Mouse (Mus musculus): ENCODE data around the gene Gm39115. TPM values are rescaled to one million over a fixed set of nuclear protein-coding genes. Genes with fewer than 3 reads are reported as not detected.
A peak's percentile ranks its signal among the peaks of the same experiment; 100 is the strongest.

Gene Gm39115
- total RNA-seq, 1 experiment from 2014 or later: not detected

- ATAC-seq (ENCODE audit: extremely low read depth, insufficient number of reproducible peaks, low FRiP score, poor library complexity, severe bottlenecking): no peak
These were observed 31.1 kb downstream of the Gm39115 start for GRCm38 (mm10) chr7:142104747-142105146.

DNA sequence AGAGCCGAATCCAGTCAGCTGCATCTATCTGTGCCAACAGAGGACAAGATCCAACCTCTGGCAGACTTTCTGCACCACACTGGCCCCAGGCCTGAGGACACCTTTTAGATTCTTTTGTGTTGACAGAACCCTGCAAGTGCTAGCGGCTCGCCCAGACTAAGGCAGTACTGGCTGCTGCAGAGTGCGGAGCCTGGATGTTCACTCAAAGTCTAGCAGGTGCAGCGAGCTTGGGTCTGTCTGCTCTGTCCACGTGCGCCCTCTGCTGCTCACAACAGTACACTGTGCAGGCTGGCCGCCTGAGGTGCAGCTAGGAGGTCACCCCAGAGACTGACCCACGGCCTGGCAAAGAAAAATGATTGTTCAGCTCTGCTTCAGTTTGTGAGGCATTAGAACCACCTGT lies 38.1 kb downstream of the Gm39115 start:
- peak; percentile 60; the same call in 1 of the 2 replicates for ATAC-seq (ENCODE audit: extremely low read depth, insufficient number of reproducible peaks, low FRiP score, poor library complexity, severe bottlenecking)

DNA sequence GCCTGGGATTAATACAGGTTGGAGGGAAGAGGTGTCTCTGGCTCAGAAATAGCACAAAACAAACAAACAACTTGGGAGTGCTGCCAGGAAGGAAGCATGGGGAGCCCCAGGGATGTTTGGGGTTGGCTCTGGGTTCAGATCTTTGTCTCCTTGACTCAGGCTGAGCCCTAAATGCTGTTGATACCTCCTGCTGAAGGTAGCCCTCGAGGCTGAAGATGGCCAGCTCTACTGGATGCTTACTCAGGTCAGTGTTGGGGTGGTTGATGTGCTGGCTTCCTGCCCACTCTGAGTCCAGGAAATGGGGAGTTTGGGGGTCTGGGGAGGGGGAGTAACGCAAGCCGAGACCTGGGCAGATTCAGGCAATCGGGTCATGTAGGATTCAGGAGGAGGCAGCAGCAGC lies 39.1 kb downstream of the Gm39115 start:
- ATAC-seq (ENCODE audit: extremely low read depth, insufficient number of reproducible peaks, low FRiP score, poor library complexity, severe bottlenecking): no peak

DNA sequence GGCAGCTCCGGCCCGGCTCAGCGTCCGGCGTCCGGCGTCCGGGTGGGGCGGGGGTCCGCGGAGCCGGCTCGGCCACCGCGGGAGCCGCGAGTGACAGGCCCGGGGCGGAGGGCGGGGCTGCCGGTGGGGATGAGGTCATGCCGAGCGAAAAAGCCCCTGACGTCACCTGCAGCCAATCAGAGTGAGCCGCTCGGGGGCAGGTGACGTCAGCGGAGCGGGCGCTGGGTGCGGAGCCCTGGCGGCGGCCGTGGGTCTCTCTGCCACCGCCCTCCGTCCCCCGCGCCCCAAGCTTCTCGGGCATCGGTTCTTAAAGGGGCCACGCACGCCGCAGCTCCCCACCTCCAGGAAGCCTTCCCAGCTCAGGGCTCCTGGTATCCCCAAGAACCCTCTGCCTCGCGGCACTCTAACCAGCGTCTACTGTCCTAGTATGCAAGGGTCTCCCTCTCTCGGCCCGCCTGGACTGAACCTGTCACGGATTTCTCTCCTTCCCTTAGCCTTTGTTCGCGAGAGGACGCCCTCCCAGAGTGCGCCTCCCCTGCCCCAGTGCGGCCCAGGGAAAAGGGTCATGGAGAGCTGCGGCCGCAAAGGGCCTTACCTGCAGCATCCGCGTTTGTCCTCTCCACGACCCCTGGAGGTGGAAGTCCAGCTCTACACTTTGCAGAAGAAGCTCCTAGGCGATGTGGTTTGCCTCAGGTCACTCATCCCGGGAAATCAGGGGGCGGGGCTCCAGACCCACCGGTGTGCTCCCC lies 40.5 kb downstream of the Gm39115 start, which contains the start of gene Dusp8:
Dusp8 (minus strand) TSS at position 661 of the 749 bp plus-strand sequence.
- ATAC-seq (ENCODE audit: extremely low read depth, insufficient number of reproducible peaks, low FRiP score, poor library complexity, severe bottlenecking): peak; percentile 55

- no peak for ATAC-seq (ENCODE audit: extremely low read depth, insufficient number of reproducible peaks, low FRiP score, poor library complexity, severe bottlenecking)
These were observed 41.3 kb downstream of the Gm39115 start for GRCm38 (mm10) chr7:142094301-142095143.

DNA sequence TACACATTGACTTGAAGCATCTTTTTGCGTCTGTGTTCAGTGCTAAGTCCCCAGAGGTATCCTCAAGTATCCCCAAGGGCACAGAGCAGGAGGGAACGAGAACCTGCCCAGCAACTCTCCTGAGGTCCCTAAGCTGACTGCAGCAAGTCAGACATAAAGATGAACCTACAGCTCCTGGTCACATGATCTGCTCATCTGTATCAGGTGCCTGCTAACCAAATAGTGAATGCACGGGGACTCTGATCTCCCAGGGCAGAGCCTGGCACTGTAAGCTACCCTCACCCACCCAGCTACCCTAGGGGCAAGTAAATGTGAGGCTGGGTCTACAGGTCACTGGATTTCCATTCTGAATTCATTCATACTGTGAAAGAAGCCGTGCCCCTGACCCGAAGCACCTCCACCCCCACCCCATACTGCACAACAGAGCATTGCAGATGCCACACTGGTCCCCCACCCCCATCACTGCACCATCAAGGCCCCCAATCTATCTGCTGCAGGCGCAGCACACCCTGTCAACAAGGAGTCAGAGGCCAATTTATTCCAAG lies 42.1 kb downstream of the Gm39115 start:
- no peak for ATAC-seq (ENCODE audit: extremely low read depth, insufficient number of reproducible peaks, low FRiP score, poor library complexity, severe bottlenecking)

DNA sequence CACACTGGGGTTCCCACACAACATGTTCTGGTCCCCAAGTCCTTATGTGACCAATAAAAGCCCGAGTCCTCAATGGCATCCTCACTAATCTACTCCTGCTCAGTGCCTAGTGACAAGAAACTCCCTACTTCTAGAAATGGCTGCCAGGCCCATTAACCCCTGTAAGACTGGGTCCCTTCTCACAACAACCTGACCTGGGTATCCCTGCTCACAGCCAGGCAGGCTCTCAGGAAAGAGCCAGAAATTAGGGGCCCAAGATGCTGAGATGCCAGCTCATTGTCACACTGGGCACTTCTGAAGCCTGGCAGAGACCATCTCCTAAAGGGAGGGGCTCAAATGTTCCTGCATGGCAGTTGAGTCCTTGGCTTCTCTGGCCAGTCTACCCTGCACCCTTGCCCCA lies 42.8 kb downstream of the Gm39115 start:
- no peak for ATAC-seq (ENCODE audit: extremely low read depth, insufficient number of reproducible peaks, low FRiP score, poor library complexity, severe bottlenecking)

DNA sequence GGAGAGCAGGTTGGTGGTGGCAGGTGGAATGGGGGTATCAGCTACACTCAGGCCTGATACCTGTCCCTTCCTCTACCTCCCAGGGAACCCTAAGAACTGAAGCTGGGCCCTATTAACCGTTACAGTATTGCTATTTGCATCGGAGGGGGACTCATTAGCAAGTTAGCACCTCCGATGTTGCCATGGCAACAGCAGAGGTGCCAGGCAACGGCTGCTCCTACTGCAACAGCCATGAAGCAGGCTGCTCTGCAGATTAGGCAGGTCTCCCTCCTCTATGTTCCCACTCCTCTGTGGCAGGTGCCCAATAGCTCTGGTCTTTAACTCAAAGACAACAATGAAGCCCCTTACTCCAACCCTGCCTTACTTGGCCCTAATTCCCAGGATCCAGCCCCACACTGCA lies 44.0 kb downstream of the Gm39115 start:
- ATAC-seq (ENCODE audit: extremely low read depth, insufficient number of reproducible peaks, low FRiP score, poor library complexity, severe bottlenecking): no peak

GRCm38 (mm10) chr7:142089648-142090447 lies 46.0 kb downstream of the Gm39115 start:
- no peak for ATAC-seq (ENCODE audit: extremely low read depth, insufficient number of reproducible peaks, low FRiP score, poor library complexity, severe bottlenecking)

GRCm38 (mm10) chr7:142088886-142089285 lies 46.9 kb downstream of the Gm39115 start:
- no peak for ATAC-seq (ENCODE audit: extremely low read depth, insufficient number of reproducible peaks, low FRiP score, poor library complexity, severe bottlenecking)

DNA sequence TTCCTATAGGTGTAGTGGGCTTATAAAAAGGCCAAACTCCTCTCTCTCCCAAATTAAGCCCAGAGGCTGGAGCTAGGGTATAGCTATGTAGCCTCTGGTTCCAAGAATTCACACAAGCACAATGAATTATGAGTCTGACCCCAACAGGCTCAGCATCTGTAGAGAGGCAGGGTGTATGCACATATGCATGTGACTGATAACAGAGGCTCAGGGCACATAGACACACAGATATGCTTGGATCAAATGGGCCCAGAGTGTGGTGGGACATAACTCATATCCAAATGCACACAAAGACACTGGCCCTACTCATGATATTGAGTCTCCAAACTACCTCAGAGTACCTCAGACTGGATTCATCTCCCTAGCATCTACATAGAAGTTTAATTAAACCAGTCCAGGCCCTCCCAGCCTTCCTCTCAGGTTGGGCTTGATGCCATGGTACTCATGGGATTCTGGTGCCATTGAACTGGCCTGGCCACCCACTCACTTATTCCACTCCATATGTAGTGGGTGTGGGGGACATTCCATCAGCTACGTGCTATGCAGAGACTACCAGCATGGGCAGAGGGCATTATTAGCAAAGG lies 48.7 kb downstream of the Gm39115 start:
- ATAC-seq (ENCODE audit: extremely low read depth, insufficient number of reproducible peaks, low FRiP score, poor library complexity, severe bottlenecking): no peak

DNA sequence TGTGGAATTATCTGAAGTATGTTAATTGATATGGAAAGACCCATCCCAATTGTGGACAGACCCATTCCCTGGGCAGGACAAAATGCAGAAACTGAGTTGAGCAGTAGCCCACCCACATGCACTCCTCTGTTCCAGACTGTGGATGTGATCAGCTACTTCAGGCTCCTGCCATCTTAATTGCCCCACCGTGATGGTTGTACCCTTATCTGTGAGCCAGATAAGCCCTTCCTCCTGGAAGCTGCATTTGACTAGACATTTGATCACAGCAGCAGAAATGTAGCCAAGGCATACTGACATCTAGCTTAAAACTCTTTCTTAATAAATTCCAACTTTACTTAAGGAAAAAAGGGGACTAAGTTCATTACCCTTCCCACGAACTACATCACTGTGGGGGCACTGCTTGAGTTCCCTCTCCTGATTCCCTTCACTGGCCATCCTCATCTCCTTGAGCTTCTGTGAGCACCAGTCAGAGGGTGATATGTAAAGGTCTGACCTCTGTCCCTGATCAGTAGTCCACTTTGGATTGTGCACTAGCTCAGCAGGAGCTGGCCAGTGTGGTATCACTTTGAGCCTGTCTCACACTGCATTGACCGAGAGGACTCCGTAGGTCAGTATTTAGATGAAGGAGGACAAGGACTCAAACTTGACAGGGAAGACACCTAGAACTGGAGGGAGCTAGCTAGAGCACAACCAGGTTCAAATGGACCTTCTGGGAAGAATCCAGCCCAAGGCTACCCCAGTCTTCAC lies 49.5 kb downstream of the Gm39115 start:
- no peak for ATAC-seq (ENCODE audit: extremely low read depth, insufficient number of reproducible peaks, low FRiP score, poor library complexity, severe bottlenecking)

Other genes starting within 250 kb of the Gm39115 start
- 40.9 and 41.5 TPM in 2 replicates for gene Tollip, start 217.5 kb downstream of the Gm39115 start, total RNA-seq (2017)
- gene Brsk2, start 186.3 kb downstream of the Gm39115 start, total RNA-seq (2017): 0.12 and 0.25 TPM in 2 replicates
- gene Mob2, start 75.0 kb downstream of the Gm39115 start, total RNA-seq (2017): 39.6 and 41.1 TPM in 2 replicates
- not detected in 2 replicates for gene Dusp8, start 40.2 kb downstream of the Gm39115 start, total RNA-seq (2017)
- gene Gm45618, start 15.3 kb downstream of the Gm39115 start, total RNA-seq (2017): not detected in 2 replicates
- not detected in 2 replicates for gene Gm45337, start 8.6 kb upstream of the Gm39115 start, total RNA-seq (2017)
- not detected in 2 replicates for gene Gm29735, start 21.1 kb upstream of the Gm39115 start, total RNA-seq (2017)
- gene Gm4553, start 29.7 kb upstream of the Gm39115 start, total RNA-seq (2017): not detected in 2 replicates
- not detected in 2 replicates for gene Krtap5-2, start 40.0 kb upstream of the Gm39115 start, total RNA-seq (2017)
- gene Gm10153, start 54.4 kb upstream of the Gm39115 start, total RNA-seq (2017): not detected in 2 replicates
- not detected in 2 replicates for gene Krtap5-3, start 65.3 kb upstream of the Gm39115 start, total RNA-seq (2017)
- not detected in 2 replicates for gene Gm7579, start 75.8 kb upstream of the Gm39115 start, total RNA-seq (2017)
- gene Krtap5-5, start 93.9 kb upstream of the Gm39115 start, total RNA-seq (2017): not detected in 2 replicates
- not detected in 2 replicates for gene Gm40460, start 105.0 kb upstream of the Gm39115 start, total RNA-seq (2017)
- gene Gm2431, start 122.3 kb upstream of the Gm39115 start, total RNA-seq (2017): not detected in 2 replicates
- not detected in 2 replicates for gene Gm4559, start 138.3 kb upstream of the Gm39115 start, total RNA-seq (2017)
- not detected in 2 replicates for gene Krtap5-1, start 161.1 kb upstream of the Gm39115 start, total RNA-seq (2017)
- not detected in 2 replicates for gene Krtap5-4, start 167.5 kb upstream of the Gm39115 start, total RNA-seq (2017)
- 0.81 and 0.86 TPM in 2 replicates for gene Ifitm10, start 237.7 kb upstream of the Gm39115 start, total RNA-seq (2017)
- 494 and 495 TPM in 2 replicates for gene Gm49369, start 246.6 kb upstream of the Gm39115 start, total RNA-seq (2017)